Mouse (Mus musculus): ENCODE results near the gene Car10.

DNA sequence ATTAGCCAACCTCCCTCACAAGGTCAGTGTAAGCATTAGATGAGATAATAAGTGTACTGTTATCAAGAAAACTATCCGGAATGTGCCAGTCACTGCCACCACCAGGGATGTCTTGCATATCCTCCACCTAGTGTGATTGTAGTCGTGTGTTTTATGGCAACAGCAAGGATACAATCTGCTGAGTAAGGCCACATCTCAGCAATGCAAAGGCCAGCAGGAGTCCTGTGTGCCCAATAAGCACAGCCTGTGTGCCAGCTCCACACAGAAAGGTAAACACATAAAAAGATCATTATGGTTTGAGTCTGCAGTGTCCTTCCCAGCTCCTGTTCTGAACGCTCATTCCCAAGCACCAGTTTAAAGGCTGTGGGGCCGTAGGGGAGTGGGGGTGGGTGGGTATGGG lies 386.8 kb downstream of the Car10 start:
- TF ChIP-seq CTCF (conservative IDR thresholded peaks at IDR 0.05; ENCODE audit: insufficient read depth, insufficient read length, low read depth, low read length): no peak
- no peak for TF ChIP-seq POLR2A (IDR thresholded peaks at IDR 0.05; ENCODE audit: low read depth, low read length)
